Mouse (Mus musculus) embryonic facial prominence, embryonic 12.5 days (tissue): ENCODE measurements around the gene Cdk5rap1. TPM values are rescaled to one million over a fixed set of nuclear protein-coding genes. Genes with fewer than 3 reads are reported as not detected.
A peak's percentile ranks its signal among the peaks of the same experiment; 100 is the strongest.
"Not testable (repeated sequence)": the region's sequence is repeated elsewhere in the genome, so short reads cannot be mapped to it uniquely, and the experiment has no call there.

ENCODE experiments used
- ATAC-seq: fragments of 200-750 bp; cut with Nextera tagmentation; 2 replicates; pipeline ENCODE4 v1.8.0; 2017; ENCODE audit not compliant: insufficient number of reproducible peaks, insufficient read depth, low FRiP score, low TSS enrichment
- H3K27ac ChIP-seq: fragments of 300-500 bp; sonication (generic); 2 replicates; pipeline ENCODE4 v1.5.1; 2016; ENCODE audit warnings: mild to moderate bottlenecking
- H3K27me3 ChIP-seq: fragments of 300-500 bp; sonication (generic); 2 replicates; pipeline ENCODE4 v1.6.1; 2016; ENCODE audit warnings: mild to moderate bottlenecking, moderate library complexity
- H3K36me3 ChIP-seq: fragments of 300-500 bp; sonication (generic); 2 replicates; pipeline ENCODE4 v1.6.1; 2016; ENCODE audit warnings: mild to moderate bottlenecking
- H3K4me1 ChIP-seq: fragments of 300-500 bp; sonication (generic); 2 replicates; pipeline ENCODE4 v1.6.1; 2016
- H3K4me2 ChIP-seq: fragments of 300-500 bp; sonication (generic); replicated peaks from 2 replicates; pipeline ENCODE4 v1.6.1; 2016; ENCODE audit warnings: mild to moderate bottlenecking, moderate library complexity
- H3K4me3 ChIP-seq: fragments of 300-500 bp; sonication (generic); 2 replicates; pipeline ENCODE4 v1.5.1; 2016; ENCODE audit warnings: mild to moderate bottlenecking
- H3K9ac ChIP-seq: fragments of 300-500 bp; sonication (generic); 2 replicates; pipeline ENCODE4 v1.6.1; 2016; ENCODE audit warnings: mild to moderate bottlenecking, moderate library complexity
- H3K9me3 ChIP-seq: fragments of 300-500 bp; sonication (generic); 2 replicates; pipeline ENCODE4 v1.6.1; 2016; ENCODE audit warnings: mild to moderate bottlenecking, moderate library complexity
- WGBS: fragments of 180-500 bp; shearing (Covaris S2); methylation state at CpG from one replicate; pipeline ENCODE4 v1.1.7; 2016; 5-methylcytosine and 5-hydroxymethylcytosine counted together
- polyA plus RNA-seq: library from polyadenylated mRNA; unstranded; fragments of >200 nt; fragmentation: Nextera tagmentation; extraction: Ambion mirVana; gene quantifications from 2 replicates; pipeline ENCODE4 v1.2.1, GENCODE M21; 2016

The Cdk5rap1 gene
- polyA plus RNA-seq, 1 experiment from 2014 or later: 15.9 TPM

DNA sequence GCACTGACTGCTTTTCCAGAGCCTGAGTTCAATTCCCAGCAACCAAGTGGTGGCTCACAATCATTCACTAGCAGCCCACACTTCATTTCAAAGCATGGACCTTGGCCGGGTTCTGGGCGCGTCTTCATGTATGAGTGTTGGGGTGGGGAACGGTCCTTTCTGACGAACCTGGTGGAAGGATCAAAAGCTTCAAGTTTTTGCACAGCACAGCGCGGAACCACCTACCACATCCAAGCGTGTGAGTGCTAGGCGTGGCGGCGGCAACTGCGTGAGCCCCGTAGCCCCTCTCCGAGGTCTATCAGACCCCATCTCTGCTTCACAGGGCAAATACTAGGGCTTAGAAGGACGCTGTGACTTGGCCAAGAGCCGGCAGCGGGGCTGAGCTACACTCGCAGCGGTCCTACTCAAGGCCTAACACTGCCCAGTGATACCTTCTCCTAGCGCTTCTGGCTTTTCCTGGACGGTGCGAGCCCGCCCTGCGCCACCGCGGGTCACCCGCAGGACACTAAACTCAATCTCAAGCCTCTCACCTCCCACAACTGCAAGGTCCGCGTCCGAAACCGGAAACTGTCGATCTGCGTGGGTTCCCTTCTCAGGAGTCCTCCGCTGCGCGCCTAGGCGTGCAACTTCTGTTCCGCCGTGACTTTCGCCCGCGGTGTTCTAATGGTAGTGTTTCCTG, 520 bp downstream of the Cdk5rap1 start:
- 0 out of 2 replicates have a peak, but pooled peaks cover 3% of the 10 kb centered on the region for H3K4me1 ChIP-seq
- peak overlapping the region; percentile 87 for H3K4me3 ChIP-seq
- H3K27me3 ChIP-seq: no peaks in the 10 kb centered on the region
- peak overlapping the region; percentile 88 for H3K9ac ChIP-seq
- WGBS: under 1% methylated on average over 42 of the region's 42 CpGs
- H3K36me3 ChIP-seq: 0 out of 2 replicates have a peak, but pooled peaks cover under 1% of the 10 kb centered on the region
- H3K9me3 ChIP-seq: no peaks in the 10 kb centered on the region
- peak overlapping the region; percentile 59 for H3K4me2 ChIP-seq
- ATAC-seq: peak; percentile 80
- peak overlapping the region; percentile 85 for H3K27ac ChIP-seq

DNA sequence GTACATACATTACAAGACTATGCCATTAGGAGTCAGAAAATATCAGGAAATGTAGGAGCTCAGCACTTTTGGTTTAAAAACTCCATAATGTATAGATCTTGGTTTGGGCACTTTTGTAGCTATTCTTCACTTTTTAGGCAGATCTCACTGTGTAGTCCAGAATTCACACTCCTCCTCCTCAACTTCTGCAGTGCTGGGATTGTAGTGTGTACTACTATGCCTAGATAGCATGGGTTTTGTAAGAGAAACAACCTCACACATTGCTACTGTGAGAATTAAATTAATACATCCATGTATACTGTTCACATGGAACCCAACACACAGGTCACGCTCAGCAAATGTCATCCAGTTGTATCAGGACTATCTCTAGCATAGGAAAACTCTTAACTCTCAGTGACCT, 5.3 kb downstream of the Cdk5rap1 start:
- no peak for ATAC-seq
- H3K9me3 ChIP-seq: no peaks in the 10 kb centered on the region
- no peak overlapping the region for H3K27ac ChIP-seq
- H3K4me2 ChIP-seq: no peak overlapping the region
- H3K36me3 ChIP-seq: peaks cover 33% of the 10 kb centered on the region
- no peak overlapping the region for H3K4me3 ChIP-seq
- 95% methylated on average over 1 of the region's 1 CpGs for WGBS
- no peak overlapping the region for H3K9ac ChIP-seq
- no peaks in the 10 kb centered on the region for H3K4me1 ChIP-seq
- no peaks in the 10 kb centered on the region for H3K27me3 ChIP-seq

DNA sequence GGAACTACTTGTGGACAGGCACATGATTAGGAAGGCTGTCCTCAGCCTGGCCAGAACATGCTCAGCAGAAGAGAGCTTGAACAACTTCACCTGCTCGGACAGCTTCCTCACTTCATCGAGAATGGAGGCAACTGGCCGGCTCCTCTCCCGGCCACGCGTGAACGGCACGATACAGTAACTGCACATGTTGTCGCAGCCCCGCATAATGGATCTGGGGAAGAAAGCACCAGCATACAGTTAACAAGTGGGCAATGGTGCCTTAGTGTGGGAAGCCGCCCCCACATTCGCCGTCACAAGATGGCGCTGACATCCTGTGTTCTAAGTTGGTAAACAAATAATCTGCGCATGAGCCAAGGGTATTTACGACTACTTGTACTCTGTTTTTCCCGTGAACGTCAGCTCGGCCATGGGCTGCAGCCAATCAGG, 18.8 kb downstream of the Cdk5rap1 start:
- 67% methylated on average over 16 of the region's 19 CpGs for WGBS
- not testable (repeated sequence) for H3K9ac ChIP-seq, H3K27me3 ChIP-seq, H3K27ac ChIP-seq, H3K9me3 ChIP-seq, H3K4me1 ChIP-seq
- Histone ChIP-seq H3K4me3 (peak overlapping the region; percentile 25), H3K36me3 (peaks cover 25% of the 10 kb centered on the region; the same call in 1 of the 2 replicates), H3K4me2 (peak overlapping the region; percentile 34)
- ATAC-seq: 0 out of 2 replicates have a peak, but pooled peaks have one; percentile 3

DNA sequence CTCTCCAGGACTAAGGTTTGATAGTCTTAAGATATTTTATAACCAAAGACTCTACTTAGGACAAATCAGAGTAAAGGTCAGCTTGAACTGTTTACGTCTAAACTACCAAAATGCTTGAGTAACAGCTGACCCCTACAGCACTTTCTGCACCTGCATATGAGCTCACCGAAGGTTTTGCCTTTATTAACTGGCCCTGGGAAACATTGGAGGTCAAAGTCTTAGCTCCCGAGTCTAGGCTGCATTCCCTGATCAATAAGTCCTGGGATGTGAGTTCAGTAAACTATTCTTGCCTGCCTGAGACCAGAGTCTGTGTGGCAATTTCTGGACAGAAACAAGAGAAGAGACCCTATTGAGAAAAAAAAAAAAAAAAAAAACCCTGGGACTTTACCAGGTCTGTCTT, 24.7 kb downstream of the Cdk5rap1 start:
- no peak overlapping the region for H3K4me3 ChIP-seq
- no peak for ATAC-seq
- no peak overlapping the region for H3K9ac ChIP-seq
- H3K9me3 ChIP-seq: no peaks in the 10 kb centered on the region
- peaks cover 55% of the 10 kb centered on the region for H3K36me3 ChIP-seq
- no peaks in the 10 kb centered on the region for H3K4me1 ChIP-seq
- no peak overlapping the region for H3K27ac ChIP-seq
- no peaks in the 10 kb centered on the region for H3K27me3 ChIP-seq
- H3K4me2 ChIP-seq: no peak overlapping the region
- 91% methylated on average over 3 of the region's 3 CpGs for WGBS

DNA sequence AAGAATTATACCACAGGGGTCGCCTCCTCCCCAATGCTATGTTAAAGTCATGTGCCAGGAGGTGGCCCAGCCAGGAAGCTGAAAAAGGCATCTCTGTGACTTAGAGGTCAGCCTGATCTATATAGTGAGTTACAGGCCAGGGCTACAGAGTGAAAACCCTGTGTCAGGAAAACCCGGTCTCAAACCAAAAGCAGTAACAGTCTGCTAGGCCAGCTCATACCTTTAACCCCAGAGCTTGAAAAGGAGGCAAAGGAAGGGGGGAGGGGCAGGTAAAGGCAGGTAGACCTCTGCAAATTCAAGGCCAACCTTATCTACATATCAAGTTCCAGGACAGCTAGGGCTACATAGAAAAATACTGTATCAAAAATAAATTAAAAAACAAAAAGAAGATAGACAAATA, 33.5 kb downstream of the Cdk5rap1 start:
- no peaks in the 10 kb centered on the region for H3K9me3 ChIP-seq
- no peak overlapping the region for H3K4me3 ChIP-seq
- no peak overlapping the region for H3K27ac ChIP-seq
- H3K4me1 ChIP-seq: no peaks in the 10 kb centered on the region
- H3K4me2 ChIP-seq: no peak overlapping the region
- ATAC-seq: no peak
- WGBS: 80% methylated on average over 2 of the region's 2 CpGs
- H3K36me3 ChIP-seq: peaks cover 26% of the 10 kb centered on the region
- H3K27me3 ChIP-seq: no peaks in the 10 kb centered on the region
- H3K9ac ChIP-seq: no peak overlapping the region

DNA sequence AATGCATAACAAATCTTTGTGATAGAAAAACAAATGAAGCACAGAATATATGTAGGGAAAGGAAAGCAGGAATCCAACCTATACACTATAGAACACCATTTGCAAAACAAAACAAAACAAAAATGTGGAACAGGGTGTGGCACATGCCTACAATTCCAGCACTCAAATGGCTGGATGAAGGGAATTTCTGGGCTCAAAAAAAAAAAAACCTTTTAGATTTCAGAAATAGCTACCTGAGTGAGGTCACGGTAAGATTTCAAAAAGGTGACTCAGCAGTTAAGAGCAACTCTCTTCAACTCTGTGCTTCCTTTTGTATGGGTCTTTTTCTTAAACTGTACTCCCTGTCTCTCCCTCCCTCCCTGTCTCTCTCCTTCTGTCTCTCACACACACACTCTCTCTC, 34.6 kb downstream of the Cdk5rap1 start:
- 79% methylated on average over 1 of the region's 1 CpGs for WGBS
- Histone ChIP-seq H3K4me3 (no peak overlapping the region), H3K36me3 (peaks cover 26% of the 10 kb centered on the region), H3K27me3 (no peaks in the 10 kb centered on the region), H3K9me3 (no peaks in the 10 kb centered on the region), H3K9ac (no peak overlapping the region), H3K27ac (no peak overlapping the region), H3K4me2 (no peak overlapping the region), H3K4me1 (no peaks in the 10 kb centered on the region)
- ATAC-seq: no peak

DNA sequence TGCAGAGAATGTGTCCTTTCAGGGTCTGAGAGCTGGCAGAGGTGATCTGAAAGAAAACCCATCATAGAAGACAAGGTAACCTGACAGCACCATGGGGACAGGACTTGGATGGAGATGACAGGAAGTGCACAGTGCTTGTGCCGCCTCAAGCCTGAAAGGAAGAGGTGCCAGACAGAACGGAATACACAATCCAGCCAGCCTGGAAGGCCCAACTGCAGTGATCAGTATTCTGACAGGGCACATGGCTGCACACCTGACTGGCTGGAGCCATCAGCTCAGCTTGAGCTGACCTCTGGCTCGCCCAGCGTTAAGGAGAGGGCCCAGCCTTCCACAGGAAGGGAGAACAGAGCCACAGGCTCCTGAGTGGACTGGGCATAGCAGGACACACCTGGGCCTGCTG, 37.2 kb downstream of the Cdk5rap1 start:
- no peak overlapping the region for H3K4me2 ChIP-seq
- ATAC-seq: no peak
- no peaks in the 10 kb centered on the region for H3K9me3 ChIP-seq
- H3K27ac ChIP-seq: no peak overlapping the region
- no peaks in the 10 kb centered on the region for H3K27me3 ChIP-seq
- no peaks in the 10 kb centered on the region for H3K4me1 ChIP-seq
- H3K4me3 ChIP-seq: no peak overlapping the region
- 82% methylated on average over 4 of the region's 4 CpGs for WGBS
- H3K36me3 ChIP-seq: peaks cover 11% of the 10 kb centered on the region; the same call in 1 of the 2 replicates
- H3K9ac ChIP-seq: no peak overlapping the region

DNA sequence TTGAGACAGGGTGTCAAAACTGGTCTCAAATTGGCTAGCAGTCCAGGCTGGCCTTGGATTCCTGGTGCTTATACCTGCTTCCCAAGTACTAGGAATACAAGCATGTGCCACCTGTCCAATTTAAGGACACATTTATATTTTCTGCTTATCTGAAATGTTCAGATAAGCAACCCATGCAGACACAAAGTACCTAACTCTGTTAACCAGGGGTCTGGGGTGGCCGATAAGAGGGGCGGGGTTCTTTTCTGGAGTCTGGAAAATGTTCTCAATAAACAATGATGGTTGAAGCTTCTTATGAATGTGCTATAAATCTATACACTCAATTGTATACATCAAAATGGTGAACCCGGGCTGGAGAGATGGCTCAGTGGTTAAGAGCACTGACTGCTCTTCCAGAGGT, 46.0 kb downstream of the Cdk5rap1 start:
- H3K4me2 ChIP-seq: no peak overlapping the region
- H3K4me1 ChIP-seq: no peaks in the 10 kb centered on the region
- no peaks in the 10 kb centered on the region for H3K9me3 ChIP-seq
- no peak overlapping the region for H3K27ac ChIP-seq
- ATAC-seq: no peak
- H3K4me3 ChIP-seq: no peak overlapping the region
- 79% methylated on average over 3 of the region's 3 CpGs for WGBS
- no peak overlapping the region for H3K9ac ChIP-seq
- H3K36me3 ChIP-seq: no peaks in the 10 kb centered on the region
- no peaks in the 10 kb centered on the region for H3K27me3 ChIP-seq

DNA sequence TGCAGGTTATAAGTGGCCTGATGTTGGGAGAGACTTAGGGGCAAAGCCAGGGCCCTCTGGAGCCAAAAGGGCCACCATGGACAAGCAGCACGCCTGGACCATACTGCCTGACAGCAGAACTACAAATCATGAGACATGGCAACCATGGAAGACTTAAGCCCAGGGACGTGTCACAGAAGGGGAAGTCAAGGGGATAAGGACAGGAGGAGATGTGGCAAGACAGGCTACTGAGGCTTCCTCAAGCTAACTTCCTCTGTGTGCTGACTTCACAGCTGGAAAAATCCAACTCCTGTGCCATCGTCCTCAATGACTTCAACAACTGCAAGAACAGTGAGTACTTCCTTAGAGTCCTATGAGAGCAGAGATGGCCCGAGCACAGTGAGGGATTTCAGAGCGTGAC, 59.0 kb downstream of the Cdk5rap1 start:
- H3K27ac ChIP-seq, H3K4me3 ChIP-seq, ATAC-seq, H3K9me3 ChIP-seq, H3K4me2 ChIP-seq, H3K36me3 ChIP-seq, H3K4me1 ChIP-seq, H3K9ac ChIP-seq, H3K27me3 ChIP-seq: not testable (repeated sequence)
- 76% methylated on average over 5 of the region's 5 CpGs for WGBS

DNA sequence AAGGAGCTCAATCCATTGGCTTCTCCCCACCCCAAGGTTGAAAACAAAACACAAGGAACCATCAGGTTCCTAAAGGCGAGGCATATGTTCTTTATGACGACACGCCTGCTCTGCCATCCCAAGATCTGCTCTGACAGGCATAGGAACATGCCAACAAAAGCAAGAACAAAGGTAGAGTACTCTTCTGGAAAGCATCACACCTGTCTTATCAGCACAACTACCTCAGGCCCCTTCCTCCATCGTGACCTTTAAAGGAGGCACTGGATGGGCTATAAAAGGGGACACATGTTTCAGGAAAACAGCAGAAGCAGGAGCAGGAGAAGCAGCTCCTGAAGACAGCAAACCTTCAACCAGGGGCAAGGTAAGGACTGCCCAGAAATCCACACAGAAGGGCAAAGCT, 65.9 kb downstream of the Cdk5rap1 start, which contains the start of gene Bpifb9b:
Bpifb9b (plus strand) TSS at position 301 of the 400 bp plus-strand sequence.
- not testable (repeated sequence) for ATAC-seq, H3K4me3 ChIP-seq, H3K27ac ChIP-seq, H3K27me3 ChIP-seq, H3K4me1 ChIP-seq, H3K9ac ChIP-seq, H3K9me3 ChIP-seq, H3K4me2 ChIP-seq, H3K36me3 ChIP-seq
- WGBS: 84% methylated on average over 4 of the region's 4 CpGs

DNA sequence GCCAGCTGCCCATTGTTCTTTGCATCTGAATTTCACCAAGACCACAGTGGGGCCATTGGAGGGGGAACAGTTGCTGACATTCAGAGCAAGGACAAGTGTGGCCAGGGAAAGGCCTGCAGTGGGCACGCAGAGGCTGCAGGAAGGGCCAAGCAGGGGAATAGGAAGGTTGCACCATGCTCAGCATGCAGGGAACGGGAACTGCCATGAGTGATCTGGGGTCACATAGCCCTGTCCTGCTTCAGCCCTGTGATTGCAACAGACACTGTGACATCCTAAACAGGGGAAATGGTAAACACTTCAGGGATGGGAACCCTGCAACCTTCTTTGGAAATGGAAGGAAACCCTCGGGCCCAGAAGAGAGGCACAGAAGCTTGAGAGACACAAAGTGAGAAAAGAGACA, 68.2 kb downstream of the Cdk5rap1 start:
- H3K4me3 ChIP-seq, H3K4me1 ChIP-seq, H3K9me3 ChIP-seq, ATAC-seq, H3K27me3 ChIP-seq, H3K4me2 ChIP-seq, H3K9ac ChIP-seq, H3K27ac ChIP-seq, H3K36me3 ChIP-seq: not testable (repeated sequence)
- WGBS: 88% methylated on average over 1 of the region's 3 CpGs

DNA sequence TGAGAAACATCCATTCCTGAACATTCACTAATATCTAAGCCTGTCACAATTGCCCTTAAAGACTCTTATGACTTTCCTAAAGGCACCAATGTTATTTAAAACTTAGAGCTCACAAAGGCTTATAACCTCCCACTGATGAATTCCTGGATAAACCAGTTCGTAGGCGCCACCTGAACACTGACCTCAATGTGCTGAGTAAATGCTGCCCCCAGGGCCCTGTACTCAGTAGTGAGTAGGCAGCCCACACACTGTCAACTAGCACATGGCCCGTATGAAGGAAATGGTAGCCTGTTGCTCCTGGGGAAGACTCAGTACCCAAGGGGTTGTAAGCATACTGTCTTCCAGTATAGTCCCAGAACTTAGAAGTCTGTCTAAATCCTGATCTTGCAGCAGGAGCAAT, 71.0 kb downstream of the Cdk5rap1 start:
- 79% methylated on average over 3 of the region's 3 CpGs for WGBS
- Histone ChIP-seq H3K4me3 (no peak overlapping the region), H3K27me3 (no peaks in the 10 kb centered on the region), H3K9me3 (no peaks in the 10 kb centered on the region), H3K27ac (no peak overlapping the region), H3K9ac (no peak overlapping the region), H3K4me1 (no peaks in the 10 kb centered on the region), H3K36me3 (no peaks in the 10 kb centered on the region), H3K4me2 (no peak overlapping the region)
- no peak for ATAC-seq
